Mouse (Mus musculus): ENCODE data around the gene Gdi1.
"Not testable (repeated sequence)": the region's sequence is repeated elsewhere in the genome, so short reads cannot be mapped to it uniquely, and the experiment has no call there.

Gdi1 gene

DNA sequence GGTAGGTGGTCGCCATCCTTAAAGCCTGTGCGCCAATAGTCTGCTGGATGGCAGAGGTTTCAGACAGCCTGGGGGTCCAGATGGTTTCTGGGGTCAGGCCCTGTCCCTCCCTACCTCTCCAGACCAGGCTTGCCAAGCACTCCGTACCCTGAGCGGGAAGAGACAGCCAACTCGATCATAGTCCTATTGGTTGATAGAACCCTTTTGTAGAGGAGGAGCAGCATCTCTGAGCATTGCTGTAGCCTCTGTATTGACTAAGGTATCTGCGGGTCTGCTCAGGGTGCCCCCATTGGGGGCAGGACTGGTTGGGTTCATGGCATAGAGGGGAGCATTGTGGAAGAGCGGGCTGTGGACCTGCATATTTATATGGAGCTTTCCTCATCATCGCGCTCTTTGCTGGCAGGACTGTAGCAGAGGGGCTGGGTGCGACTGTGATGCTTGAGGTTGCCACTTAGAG, 24.4 kb downstream of the Gdi1 start:
- peak; percentile 28 to 30 for DNase-seq

DNA sequence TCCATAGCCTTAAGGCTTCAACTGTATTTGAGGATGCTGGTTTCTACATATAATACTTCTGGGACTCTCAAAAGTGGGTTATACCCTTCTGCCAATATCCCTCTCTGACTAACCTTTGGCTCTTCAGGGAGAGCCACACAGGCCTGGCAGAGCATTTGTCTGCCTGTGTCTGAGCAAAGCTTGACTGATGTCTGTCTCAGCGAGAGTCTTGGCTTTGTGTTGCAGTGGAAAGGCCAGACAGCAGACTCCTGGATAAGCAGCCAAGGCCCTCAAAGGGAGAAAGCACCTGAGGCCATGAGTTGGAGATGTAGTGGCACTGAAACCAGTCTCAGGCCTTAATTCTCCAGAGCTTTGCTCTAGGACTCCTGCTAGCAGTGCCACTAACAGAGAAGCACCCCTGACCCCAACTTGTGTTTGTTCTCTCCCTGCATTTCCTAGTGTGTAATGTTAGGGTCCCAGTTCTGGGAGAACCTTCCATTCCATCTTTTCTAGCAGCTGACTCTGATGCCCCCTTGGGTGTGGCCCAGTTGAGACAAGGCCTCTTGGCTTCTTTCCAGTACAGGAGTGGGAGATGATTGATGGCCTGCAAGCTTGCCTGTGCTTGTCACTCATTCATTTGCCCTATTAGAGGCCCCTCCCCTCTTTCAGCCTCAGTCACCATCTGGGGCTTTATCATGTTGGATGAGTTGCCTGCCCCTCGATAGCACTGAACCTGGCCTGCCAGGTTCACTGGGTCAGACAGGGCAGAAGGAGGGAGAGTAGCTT, 25.6 kb downstream of the Gdi1 start:
- peak; percentile 47 to 73 for DNase-seq

DNA sequence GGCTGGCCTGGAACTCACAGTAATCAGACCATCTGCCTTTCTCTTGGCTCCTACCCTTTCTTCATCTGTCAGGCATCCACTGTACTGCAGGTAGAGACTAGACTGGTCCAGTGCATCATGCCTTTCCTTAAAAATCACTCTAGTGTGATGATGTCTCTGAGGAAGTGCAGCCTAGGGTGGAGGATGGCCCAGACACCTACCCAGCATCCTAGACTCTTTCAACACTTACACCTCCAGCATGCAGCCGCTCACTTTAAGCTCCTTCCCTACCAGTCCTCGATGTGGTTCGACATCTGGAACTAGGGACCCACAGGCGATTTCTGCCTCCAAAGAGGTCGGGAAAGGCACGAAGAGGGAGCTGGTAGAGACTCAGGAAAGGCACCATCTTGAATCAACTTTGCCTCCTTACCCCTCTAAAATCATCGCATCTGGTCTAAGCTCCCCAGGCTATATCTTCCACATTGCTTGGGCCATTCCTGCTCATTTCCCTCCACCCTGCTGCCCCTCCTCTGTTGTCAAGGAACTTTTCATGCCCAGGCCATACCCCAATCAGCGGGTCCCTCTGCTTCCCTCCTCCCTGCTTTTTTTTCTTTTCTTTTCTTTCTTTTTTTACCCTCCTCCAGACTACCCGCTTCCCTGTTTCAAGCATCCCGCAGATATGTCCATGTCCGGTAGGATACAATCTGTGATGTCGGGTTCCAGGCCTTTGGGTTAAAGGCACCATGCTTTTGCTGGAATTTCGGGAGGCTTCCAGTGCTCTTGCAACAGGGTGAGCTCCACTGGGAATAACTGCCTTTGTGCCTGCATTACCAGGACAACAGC, 48.1 kb downstream of the Gdi1 start:
- DNase-seq = no peak

DNA sequence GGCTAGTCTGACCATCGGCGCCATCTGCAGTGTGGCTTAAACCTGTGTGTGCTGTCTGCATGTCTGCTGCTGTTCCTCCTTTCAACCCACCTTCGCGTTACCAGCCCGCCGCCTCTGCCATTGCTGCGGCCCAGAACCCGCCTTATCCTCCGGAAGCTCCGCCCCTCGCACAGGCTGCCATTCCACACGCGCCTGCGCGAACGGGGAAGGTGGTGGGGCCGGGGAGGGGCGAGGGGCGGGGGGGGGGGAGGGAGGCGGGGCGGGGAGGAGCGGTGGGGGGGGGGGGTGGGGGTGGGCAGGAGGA, 48.6 kb downstream of the Gdi1 start, which contains the start of gene Lage3:
Lage3 (minus strand) TSS at position 152 of the 304 bp plus-strand sequence.
- peak; percentile 86 to 92 for DNase-seq

DNA sequence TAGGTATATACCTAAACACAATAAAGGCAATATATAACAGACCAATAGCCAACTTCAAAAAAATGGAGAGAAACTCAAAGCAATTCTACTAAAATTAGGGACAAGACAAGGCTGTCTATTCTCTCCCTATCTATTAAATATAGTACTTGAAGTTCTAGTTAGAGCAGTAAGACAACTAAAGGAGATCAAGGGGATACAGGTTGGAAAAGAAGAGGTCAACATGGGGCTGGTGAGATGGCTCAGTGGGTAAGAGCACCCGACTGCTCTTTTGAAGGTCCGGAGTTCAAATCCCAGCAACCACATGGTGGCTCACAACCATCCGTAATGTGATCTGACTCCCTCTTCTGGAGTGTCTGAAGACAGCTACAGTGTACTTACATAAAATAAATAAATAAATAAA, 52.3 kb downstream of the Gdi1 start:
- not testable (repeated sequence) for DNase-seq

DNA sequence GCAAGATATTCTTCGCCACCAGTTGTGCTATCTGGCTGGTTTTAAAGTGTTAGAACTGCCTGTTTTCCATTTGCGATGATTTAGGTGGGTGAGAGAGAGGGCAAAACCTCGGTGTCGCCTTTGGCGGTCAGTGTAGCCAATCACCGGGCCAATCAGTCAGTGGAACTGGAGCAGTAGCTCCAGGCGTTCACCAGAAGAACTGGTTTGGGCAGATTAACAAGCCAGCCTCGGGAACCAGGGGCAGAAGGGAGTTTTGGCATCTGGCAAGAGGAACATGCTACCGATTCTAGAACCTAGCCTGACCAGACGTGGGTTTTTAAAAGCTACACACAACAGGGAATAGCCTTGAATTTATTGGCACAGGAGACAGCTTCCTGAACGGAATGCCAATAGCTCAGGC, 54.4 kb downstream of the Gdi1 start:
- DNase-seq = no peak

All from cerebellum, postnatal 10 days (tissue).